Mouse (Mus musculus): ENCODE results near the gene Gdf1.
A peak's percentile ranks its signal among the peaks of the same experiment; 100 is the strongest.

Gene Gdf1

GRCm38 (mm10) chr8:70330741-70331364 is 1.2 kb downstream of the Gdf1 start:
- DNase-seq = peak; percentile 82

GRCm38 (mm10) chr8:70331526-70331925 is 1.9 kb downstream of the Gdf1 start:
- DNase-seq = peak; percentile 19

DNA sequence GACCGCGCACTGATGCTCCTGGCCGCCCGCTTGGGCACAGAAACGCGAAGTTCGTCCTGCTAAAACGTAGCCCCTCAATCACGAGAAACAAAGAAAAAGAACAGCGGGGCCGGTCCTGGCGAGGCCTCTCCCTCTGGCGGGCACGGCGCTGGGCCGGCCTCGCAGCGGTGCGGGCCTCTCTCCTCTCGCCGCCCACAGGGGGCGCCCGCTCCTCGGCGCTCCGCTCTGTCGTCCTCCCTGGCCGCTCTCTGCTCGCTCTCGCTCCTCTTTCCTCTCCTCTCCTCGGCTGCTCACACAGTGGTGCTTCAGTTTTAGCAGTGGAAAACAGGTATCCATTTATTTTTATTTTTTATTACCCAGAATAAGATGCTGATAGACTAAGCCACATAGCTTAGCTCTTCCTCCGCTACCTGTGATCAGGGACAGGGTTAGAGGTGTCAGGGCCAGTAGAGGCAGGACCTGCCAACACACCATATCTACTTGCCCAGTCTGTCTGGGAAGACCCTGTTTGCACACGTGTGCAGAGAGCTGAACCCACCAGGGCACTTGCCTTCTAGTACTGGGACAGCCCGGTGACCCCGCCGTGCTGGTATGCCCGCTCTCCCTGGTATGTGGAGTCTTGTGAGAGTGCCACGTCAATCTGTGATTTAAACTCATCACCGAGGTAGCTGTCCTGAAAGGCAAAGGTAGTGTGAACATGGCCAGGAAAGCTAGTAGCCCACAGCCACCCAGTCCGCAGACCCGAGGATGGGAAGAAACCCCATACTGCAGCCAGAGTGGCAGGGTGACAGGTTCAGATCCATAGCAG is 2.7 kb downstream of the Gdf1 start:
- peak; percentile 86 for DNase-seq

GRCm38 (mm10) chr8:70332878-70333202 is 3.2 kb downstream of the Gdf1 start:
- no peak for DNase-seq

GRCm38 (mm10) chr8:70338931-70339330 is 9.3 kb downstream of the Gdf1 start:
- no peak for DNase-seq

- DNase-seq = no peak
These were observed 11.0 kb downstream of the Gdf1 start for GRCm38 (mm10) chr8:70340659-70341058.

DNA sequence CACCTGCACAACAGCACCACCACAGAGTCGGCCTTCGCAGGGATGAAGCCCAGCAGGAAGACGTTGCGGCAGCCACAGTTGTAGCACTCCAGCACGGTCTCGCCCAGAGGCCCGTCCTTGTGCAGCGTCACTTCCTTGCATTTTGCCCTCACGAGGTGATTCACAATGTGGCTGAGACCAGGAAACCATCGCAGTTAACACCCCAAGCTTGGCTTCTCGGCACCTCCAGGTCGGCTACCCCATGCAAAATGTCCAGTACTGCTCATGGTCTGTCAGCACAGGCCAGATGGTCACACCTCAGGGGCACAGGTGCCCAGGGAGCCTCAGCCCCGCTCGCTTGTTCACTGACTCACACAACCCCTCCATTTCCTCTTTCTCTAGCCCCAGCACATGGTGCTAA is 12.4 kb downstream of the Gdf1 start:
- DNase-seq = no peak

DNA sequence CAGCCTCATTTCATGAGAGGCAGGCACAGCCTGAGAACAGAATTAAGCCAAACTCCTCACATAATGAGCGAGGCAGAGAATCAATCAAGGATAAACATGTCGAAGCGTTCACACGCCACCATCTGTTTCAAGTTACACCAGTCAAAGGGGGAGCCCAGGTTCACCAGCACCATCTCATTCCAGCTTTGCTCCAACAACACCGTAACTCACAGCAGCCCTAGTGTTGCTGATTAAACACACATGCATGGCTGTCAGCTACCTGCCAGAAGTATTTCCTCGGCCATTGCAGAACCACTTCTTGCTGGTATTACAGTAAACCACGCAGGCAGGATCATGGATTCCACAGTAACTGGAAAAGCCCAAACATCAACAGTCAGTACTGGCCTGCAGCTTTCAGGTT is 13.5 kb downstream of the Gdf1 start:
- DNase-seq = no peak

DNA sequence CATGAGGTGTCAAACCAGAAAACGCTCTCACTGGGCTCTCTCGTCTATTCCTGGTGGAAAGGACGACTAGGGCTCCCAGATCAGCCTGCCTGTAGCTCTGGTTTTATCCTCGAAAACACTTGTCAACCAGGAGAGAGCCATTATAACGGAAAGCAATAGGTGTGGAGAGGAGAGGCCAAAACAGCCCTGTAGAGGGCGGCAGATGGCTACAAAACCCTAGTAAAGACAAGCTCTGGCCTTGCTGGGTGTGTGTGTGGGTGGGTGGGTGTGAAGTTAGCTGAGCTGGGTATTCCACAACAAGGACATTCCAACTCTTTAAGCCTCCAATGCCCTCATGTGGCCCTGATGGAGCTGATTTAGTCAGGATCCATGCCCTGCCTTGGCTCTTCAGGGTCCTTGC is 14.1 kb downstream of the Gdf1 start:
- peak; percentile 66 for DNase-seq

DNA sequence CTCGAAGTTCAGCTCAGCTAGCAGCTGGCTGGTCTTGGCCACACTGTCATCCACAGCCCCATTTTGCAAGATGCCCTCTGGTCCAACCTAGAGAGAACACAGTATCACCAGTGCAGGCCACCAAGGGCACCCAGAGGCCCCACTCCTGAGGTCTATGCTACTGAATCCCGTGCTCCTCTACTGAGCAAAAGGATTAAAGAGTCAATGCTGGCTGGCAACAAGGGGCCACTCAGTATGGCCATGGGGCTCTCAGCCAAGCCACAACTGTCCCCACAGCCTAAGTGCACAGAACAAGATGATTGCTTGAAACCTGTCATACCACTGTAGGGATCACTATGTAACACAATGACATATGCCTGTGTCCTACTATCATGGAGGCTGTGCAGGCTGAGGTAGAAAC is 14.7 kb downstream of the Gdf1 start:
- no peak for DNase-seq

- no peak for DNase-seq
These were observed 17.8 kb downstream of the Gdf1 start for GRCm38 (mm10) chr8:70347443-70347842.

GRCm38 (mm10) chr8:70347860-70348420 is 18.3 kb downstream of the Gdf1 start:
- no peak for DNase-seq

- DNase-seq = no peak
These were observed 21.7 kb downstream of the Gdf1 start for GRCm38 (mm10) chr8:70351035-70351999.

DNA sequence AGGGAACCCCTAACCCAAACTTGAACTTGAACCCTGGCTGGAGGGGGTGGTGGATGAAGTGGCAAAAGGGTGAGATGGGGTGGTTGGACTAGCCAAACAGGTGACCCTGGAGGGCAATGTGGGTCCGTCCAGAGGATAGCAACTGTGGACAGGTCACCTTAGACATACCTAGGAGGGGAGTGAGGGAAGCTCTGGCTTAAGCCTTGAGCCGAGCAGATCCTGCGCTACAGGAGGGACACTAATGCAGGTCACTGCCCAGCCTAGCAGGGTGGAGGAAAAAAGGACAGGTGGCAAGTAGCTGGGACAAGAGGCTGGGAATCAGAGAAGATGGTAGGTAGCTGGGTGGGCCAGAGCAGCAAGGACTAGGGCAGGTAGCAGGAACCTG is 22.4 kb downstream of the Gdf1 start:
- no peak for DNase-seq

DNA sequence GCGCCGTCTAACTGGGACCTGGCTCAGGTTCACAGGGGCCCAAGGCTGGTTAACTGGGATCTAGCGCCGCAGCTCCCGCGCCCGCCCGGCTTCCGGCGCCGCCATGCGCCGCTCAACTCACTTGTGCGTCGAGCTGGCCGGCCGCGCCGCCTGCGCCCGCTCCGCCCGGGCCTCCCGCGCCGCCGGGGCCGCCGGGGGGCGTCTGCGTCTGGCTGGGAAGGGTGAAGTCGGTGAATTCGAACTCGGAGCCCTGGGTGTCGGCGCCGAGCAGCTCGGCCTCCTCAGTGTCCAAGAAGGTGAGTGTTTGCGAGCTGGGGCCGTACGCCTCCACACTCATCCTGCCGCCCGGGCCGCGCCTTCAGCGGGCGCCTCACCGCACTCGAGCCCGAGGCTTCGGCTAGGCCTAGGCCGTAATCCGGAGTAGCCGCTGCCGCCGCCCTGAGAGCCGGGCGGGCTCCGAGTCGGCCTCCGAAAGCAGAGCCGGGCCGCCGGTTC is 23.1 kb downstream of the Gdf1 start:
- no peak for DNase-seq

GRCm38 (mm10) chr8:70353194-70353817 is 23.7 kb downstream of the Gdf1 start, which contains the start of gene Upf1:
Upf1 (minus strand) TSS chr8:70353278.
- DNase-seq = peak; percentile 99

GRCm38 (mm10) chr8:70354004-70354403 is 24.4 kb downstream of the Gdf1 start:
- DNase-seq = no peak

DNA sequence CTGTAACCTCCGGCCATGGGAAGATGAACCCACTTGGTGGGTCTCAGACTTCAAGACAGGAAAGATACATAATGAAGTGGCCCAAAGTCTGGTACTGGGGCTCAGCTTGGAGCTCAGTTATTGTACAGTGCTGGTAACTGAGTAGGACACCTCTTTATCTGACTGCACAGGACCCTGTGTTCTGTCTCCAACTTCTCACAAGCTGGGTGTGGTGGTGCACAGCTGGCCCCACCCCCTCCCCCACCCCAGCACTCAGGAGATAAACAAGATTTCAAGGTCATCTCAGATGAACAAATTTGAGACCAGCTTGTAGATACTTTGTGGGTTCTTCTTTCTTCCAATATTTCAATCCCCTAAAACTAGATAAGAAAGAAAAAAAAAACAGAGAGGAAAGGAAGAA is 26.5 kb downstream of the Gdf1 start:
- DNase-seq = no peak

- DNase-seq = peak; percentile 37
These were observed 29.8 kb downstream of the Gdf1 start for GRCm38 (mm10) chr8:70359411-70359810.

GRCm38 (mm10) chr8:70360769-70361168 is 31.2 kb downstream of the Gdf1 start:
- peak; percentile 43 for DNase-seq

DNA sequence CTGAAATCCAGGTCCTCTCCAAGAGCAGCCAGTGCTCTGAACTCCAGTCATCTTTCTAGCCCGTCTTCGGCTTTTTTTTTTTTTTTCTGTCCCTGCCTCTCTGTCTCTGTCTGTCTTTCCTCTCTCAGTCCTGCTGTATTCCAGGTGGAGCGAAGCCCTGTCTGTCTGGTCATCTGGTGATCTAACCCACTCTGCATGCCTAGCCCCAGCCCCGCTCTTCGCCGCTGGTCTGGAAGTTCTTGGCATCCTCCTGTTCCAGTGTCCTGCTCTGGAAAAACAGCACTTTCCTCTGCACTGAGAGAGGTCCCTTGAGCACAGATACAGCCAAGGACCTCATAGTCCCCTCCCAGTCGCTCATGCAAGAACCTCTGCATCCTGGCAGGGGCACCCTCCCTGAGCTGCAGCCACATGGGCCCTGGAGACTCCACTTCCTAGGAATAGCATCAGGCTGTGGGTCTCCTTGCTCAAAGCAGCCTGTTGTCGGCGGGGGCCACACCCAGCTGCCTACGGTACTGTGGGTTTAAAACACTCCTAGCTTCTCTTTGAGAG is 31.9 kb downstream of the Gdf1 start:
- DNase-seq = no peak

DNA sequence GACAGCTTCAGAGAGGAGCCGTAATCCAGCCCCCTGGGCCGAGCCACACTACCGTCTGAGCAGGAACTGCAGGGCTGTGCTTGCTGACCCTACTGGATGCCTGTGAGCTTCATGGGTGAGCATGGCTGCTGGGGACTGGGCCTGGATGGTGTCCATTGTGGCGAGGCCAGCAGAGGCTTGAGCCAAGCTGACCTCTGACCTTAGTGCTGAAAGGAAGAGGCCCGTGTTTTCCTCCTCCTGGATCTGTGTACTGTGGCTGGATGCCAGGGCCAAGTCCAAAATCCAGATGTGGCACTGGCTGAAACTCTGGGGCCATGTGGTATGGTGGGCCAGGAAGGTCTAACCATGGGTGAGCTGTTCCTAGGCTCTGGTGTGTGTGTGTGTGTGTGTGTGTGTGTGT is 34.4 kb downstream of the Gdf1 start:
- DNase-seq = no peak
